Mouse (Mus musculus) MEL (cell line): ENCODE data around the gene Nploc4.

Experiments
- CHD2 ChIP-seq: IDR thresholded peaks from 2 replicates; pipeline ENCODE4 v1.6.1; 2011; ENCODE audit warnings: low read length, improper control_type of control experiment
- CTCF ChIP-seq, 3 experiments: IDR thresholded peaks in 2 of 3; conservative IDR thresholded peaks in 1 of 3; 2 replicates each; pipeline ENCODE4 v1.5.1; 2011 to 2012; ENCODE audit warnings: low read length in 3 of 3, low read depth in 2 of 3, mild to moderate bottlenecking in 2 of 3, improper control_type of control experiment in 1 of 3, inconsistent platforms in 1 of 3, mixed read lengths in 1 of 3, moderate library complexity in 1 of 3; ENCODE audit not compliant: control insufficient read depth in 1 of 3, insufficient read depth in 1 of 3, poor library complexity in 1 of 3, severe bottlenecking in 1 of 3
- ELF1 ChIP-seq: IDR thresholded peaks from 2 replicates; pipeline ENCODE4 v1.6.1; 2014; ENCODE audit warnings: low read depth, mild to moderate bottlenecking, inconsistent platforms, low read length, improper control_type of control experiment, moderate library complexity
- GABPA ChIP-seq: IDR thresholded peaks from 2 replicates; pipeline ENCODE4 v1.6.1; 2012; ENCODE audit warnings: low read depth, mild to moderate bottlenecking, inconsistent platforms, low read length, improper control_type of control experiment, moderate library complexity
- GATA1 ChIP-seq: IDR thresholded peaks from 2 replicates; pipeline ENCODE4 v1.6.1; 2011; ENCODE audit warnings: low read depth, low read length, improper control_type of control experiment
- MAX ChIP-seq: IDR thresholded peaks from 2 replicates; pipeline ENCODE4 v1.6.1; 2011; ENCODE audit warnings: low read length, improper control_type of control experiment
- MEF2A ChIP-seq: IDR thresholded peaks from 2 replicates; pipeline ENCODE4 v1.6.1; 2014; ENCODE audit warnings: low read depth, mild to moderate bottlenecking, inconsistent platforms, low read length, improper control_type of control experiment; ENCODE audit not compliant: poor library complexity, insufficient replicate concordance, severe bottlenecking; ENCODE audit errors: extremely low read depth
- NRF1 ChIP-seq: IDR thresholded peaks from 2 replicates; pipeline ENCODE4 v1.6.1; 2014; ENCODE audit warnings: low read depth, mild to moderate bottlenecking, inconsistent platforms, low read length, improper control_type of control experiment, moderate library complexity; ENCODE audit not compliant: poor library complexity, insufficient read depth, severe bottlenecking
- POLR2A ChIP-seq, 2 experiments: IDR thresholded peaks; 2 replicates each; pipeline ENCODE4 v1.6.1; 2011 to 2012; ENCODE audit warnings: low read length in 2 of 2, mild to moderate bottlenecking in 2 of 2, control low read depth in 1 of 2, improper control_type of control experiment in 1 of 2, low read depth in 1 of 2, moderate library complexity in 1 of 2; ENCODE audit not compliant: control insufficient read depth in 1 of 2, insufficient read depth in 1 of 2, poor library complexity in 1 of 2
- RCOR1 ChIP-seq: IDR thresholded peaks from 2 replicates; pipeline ENCODE4 v1.6.1; 2012; ENCODE audit warnings: low read depth, mild to moderate bottlenecking, inconsistent platforms, low read length, improper control_type of control experiment
- TAL1 ChIP-seq: IDR thresholded peaks from 2 replicates; pipeline ENCODE4 v1.6.1; 2012; ENCODE audit warnings: mild to moderate bottlenecking, inconsistent platforms, low read length, moderate library complexity, mixed read lengths
- ZKSCAN1 ChIP-seq: IDR thresholded peaks from 2 replicates; pipeline ENCODE4 v1.6.1; 2012; ENCODE audit warnings: low read depth, mild to moderate bottlenecking, inconsistent platforms, low read length, improper control_type of control experiment, moderate library complexity

GRCm38 (mm10) chr11:120350711-120351110 lies 86.8 kb downstream of the Nploc4 start:
- TF ChIP-seq POLR2A (IDR thresholded peaks at IDR 0.05; ENCODE audit: control insufficient read depth in 1 of 2, insufficient read depth in 1 of 2, low read depth in 1 of 2, low read length in 2 of 2, poor library complexity in 1 of 2): no peak
- no peak for TF ChIP-seq MAX
- TF ChIP-seq NRF1: no peak
- TF ChIP-seq ELF1: no peak
- TF ChIP-seq CTCF (IDR thresholded peaks at IDR 0.05 in 2 of 3, conservative IDR thresholded peaks at IDR 0.05 in 1 of 3; ENCODE audit: control insufficient read depth in 1 of 3, insufficient read depth in 1 of 3, low read depth in 2 of 3, low read length in 3 of 3, poor library complexity in 1 of 3, severe bottlenecking in 1 of 3): no peak
- TF ChIP-seq GATA1: no peak
- no peak for TF ChIP-seq TAL1
- no peak for TF ChIP-seq CHD2
- TF ChIP-seq MEF2A: no peak
- no peak for TF ChIP-seq ZKSCAN1
- no peak for TF ChIP-seq RCOR1
- no peak for TF ChIP-seq GABPA
